Mouse (Mus musculus) thymus, postnatal 36 days (tissue): ENCODE results near the gene Ndufb8.
A peak's percentile ranks its signal among the peaks of the same experiment; 100 is the strongest.

Experiments used
- DNase-seq, 2 experiments: peaks; one replicate each; pipeline ENCODE4 v3.0.0; 2022; ENCODE audit warnings: mixed read lengths in 2 of 2

Ndufb8 gene

GRCm38 (mm10) chr19:44525551-44526205 is 29.6 kb downstream of the Ndufb8 start:
- peak; percentile 51 to 60 for DNase-seq

- DNase-seq: no peak
These were observed 36.1 kb downstream of the Ndufb8 start for GRCm38 (mm10) chr19:44519152-44519551.

- DNase-seq: peak; percentile 65 to 73
These were observed 37.1 kb downstream of the Ndufb8 start for GRCm38 (mm10) chr19:44517996-44518768.

- no peak for DNase-seq
These were observed 39.5 kb downstream of the Ndufb8 start for GRCm38 (mm10) chr19:44515769-44516168.

- no peak for DNase-seq
These were observed 40.5 kb downstream of the Ndufb8 start for GRCm38 (mm10) chr19:44514521-44515451.

- DNase-seq: no peak
These were observed 41.2 kb downstream of the Ndufb8 start for GRCm38 (mm10) chr19:44513921-44514482.

GRCm38 (mm10) chr19:44513054-44513833 is 42.0 kb downstream of the Ndufb8 start:
- peak in 1 of 2 experiments; percentile 26 for DNase-seq

GRCm38 (mm10) chr19:44512601-44513000 is 42.6 kb downstream of the Ndufb8 start:
- peak in 1 of 2 experiments; percentile 29 for DNase-seq

- DNase-seq: peak; percentile 60 to 65
These were observed 43.6 kb downstream of the Ndufb8 start for GRCm38 (mm10) chr19:44511451-44512231.

GRCm38 (mm10) chr19:44510534-44511175 is 44.6 kb downstream of the Ndufb8 start:
- DNase-seq: peak; percentile 47 to 54

- DNase-seq: no peak
These were observed 52.5 kb downstream of the Ndufb8 start for GRCm38 (mm10) chr19:44502741-44503140.

- no peak for DNase-seq
These were observed 53.3 kb downstream of the Ndufb8 start for GRCm38 (mm10) chr19:44501925-44502324.

GRCm38 (mm10) chr19:44500240-44500639 is 55.0 kb downstream of the Ndufb8 start:
- DNase-seq: no peak

- DNase-seq: no peak
These were observed 56.3 kb downstream of the Ndufb8 start for GRCm38 (mm10) chr19:44498936-44499335.
